Mouse (Mus musculus) CH12.LX (cell line): ENCODE results near the gene Oxa1l.

Experiments
- CTCF ChIP-seq, 2 experiments: IDR thresholded peaks in 1 of 2; conservative IDR thresholded peaks in 1 of 2; 2 replicates each; pipeline ENCODE4 v1.5.1; 2011 to 2012; ENCODE audit warnings: low read depth in 2 of 2, low read length in 2 of 2, improper control_type of control experiment in 1 of 2, inconsistent platforms in 1 of 2, mild to moderate bottlenecking in 1 of 2, moderate library complexity in 1 of 2
- EP300 ChIP-seq: IDR thresholded peaks from 2 replicates; pipeline ENCODE4 v1.6.1; 2011; ENCODE audit warnings: low read length, improper control_type of control experiment
- MAFK ChIP-seq: IDR thresholded peaks from 2 replicates; pipeline ENCODE4 v1.6.1; 2011; ENCODE audit warnings: low read length, improper control_type of control experiment; ENCODE audit not compliant: insufficient replicate concordance
- MAX ChIP-seq: IDR thresholded peaks from 2 replicates; pipeline ENCODE4 v1.6.1; 2011; ENCODE audit warnings: low read length, improper control_type of control experiment
- POLR2A ChIP-seq: IDR thresholded peaks from 2 replicates; pipeline ENCODE4 v1.6.1; 2011; ENCODE audit warnings: low read depth, mild to moderate bottlenecking, improper control_type of control experiment, low read length

DNA sequence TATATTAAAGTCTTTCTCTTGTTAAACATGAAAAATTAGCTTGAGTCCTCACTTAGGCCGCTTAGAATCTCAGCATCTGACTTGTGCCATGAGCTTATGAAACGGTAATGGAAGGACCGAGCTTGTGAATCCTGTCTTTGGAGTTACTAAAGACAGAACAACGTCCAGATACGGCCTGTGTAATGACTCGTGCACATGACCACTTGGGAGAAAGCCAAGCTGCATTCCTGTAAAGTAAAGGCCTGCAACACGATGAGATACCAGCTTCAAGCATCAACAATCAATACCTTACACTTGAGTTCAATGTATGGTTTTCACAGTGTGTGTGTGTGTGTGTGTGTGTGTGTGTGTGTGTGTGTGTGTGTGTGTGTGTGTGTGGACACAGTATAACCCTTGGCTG is 36.1 kb downstream of the Oxa1l start:
- TF ChIP-seq POLR2A (no peak), CTCF (conservative IDR thresholded peaks at IDR 0.05 in 1 of 2, IDR thresholded peaks at IDR 0.05 in 1 of 2; ENCODE audit: low read depth in 2 of 2, low read length in 2 of 2) (no peak), EP300 (no peak), MAX (no peak), MAFK (no peak)
